Mouse (Mus musculus) thymus, adult 2 months (tissue): ENCODE data around the gene Rbms3.

Experiments used
- CTCF ChIP-seq: fragments of 200-500 bp; IDR thresholded peaks from 2 replicates; pipeline ENCODE4 v1.5.1; 2012; ENCODE audit warnings: mild to moderate bottlenecking, control low read depth, low read length, moderate library complexity, borderline replicate concordance; ENCODE audit not compliant: control insufficient read depth, poor library complexity, insufficient read depth; ENCODE audit errors: extremely low read depth
- POLR2A ChIP-seq: fragments of 200-500 bp; IDR thresholded peaks from 2 replicates; pipeline ENCODE4 v1.6.1; 2012; ENCODE audit warnings: mild to moderate bottlenecking, low read length, control low read depth, moderate library complexity; ENCODE audit not compliant: control insufficient read depth, poor library complexity, insufficient read depth; ENCODE audit errors: extremely low read depth

- no peak for TF ChIP-seq CTCF
- no peak for TF ChIP-seq POLR2A
Measured at GRCm38 (mm10) chr9:117139971-117140370, 489.7 kb downstream of the Rbms3 start.
